ENCODE assay signal across 8 mouse cellular contexts in the genomic region with DNA sequence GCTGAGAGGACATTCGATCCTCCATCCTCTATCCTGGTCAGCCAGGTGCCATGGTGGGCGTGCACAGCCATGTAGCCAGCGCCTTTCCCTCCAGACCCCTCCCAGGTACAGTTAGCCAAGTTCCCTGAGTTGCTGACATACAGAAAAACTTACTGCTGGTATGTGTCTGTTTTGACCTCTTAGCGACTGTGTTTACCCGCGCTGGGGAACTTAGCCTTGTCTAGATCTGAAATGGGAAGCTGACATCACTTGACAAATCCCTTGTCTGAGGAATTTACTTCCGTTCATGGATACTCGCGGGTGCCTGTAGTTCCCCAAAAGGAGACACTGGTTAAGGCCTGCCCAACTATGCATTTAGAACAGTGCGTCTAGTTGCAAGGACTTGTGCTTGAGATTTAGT. TPM values are rescaled to one million over a fixed set of nuclear protein-coding genes. Genes with fewer than 3 reads are reported as not detected.
A peak's percentile ranks its signal among the peaks of the same experiment; 100 is the strongest.
DNase-seq lines count a peak whose midpoint lies in the region; ATAC-seq and TF ChIP-seq lines count a peak whose summit lies in the region.

No protein-coding gene starts in this region.

- 22% methylated on average over 10 of the region's 10 CpGs for WGBS in kidney, postnatal 0 days
- WGBS in heart, embryonic 16.5 days, result 9% methylated on average over 10 of the region's 10 CpGs
- WGBS in liver, postnatal 0 days (ENCODE audit: insufficient replicate concordance), result 18% methylated on average over 10 of the region's 10 CpGs
- 44% methylated on average over 10 of the region's 10 CpGs for WGBS in small intestine, adult 2 months

- no peak for TF ChIP-seq POLR2A in small intestine, adult 2 months (IDR thresholded peaks at IDR 0.05; ENCODE audit: low read depth, low read length)

- H3K9me3 ChIP-seq in kidney, postnatal 0 days (replicated peaks; ENCODE audit: low read length), result no peaks in the 10 kb centered on the region
- no peaks in the 10 kb centered on the region for H3K9me3 ChIP-seq in heart, embryonic 16.5 days (replicated peaks; ENCODE audit: control insufficient read depth, low read length)
- no peaks in the 10 kb centered on the region for H3K9me3 ChIP-seq in liver, postnatal 0 days (ENCODE audit: low read length)

- peaks cover 30% of the 10 kb centered on the region; the same call in 1 of the 2 replicates for H3K4me1 ChIP-seq in kidney, postnatal 0 days (replicated peaks; ENCODE audit: insufficient read depth, low read length)
- H3K4me1 ChIP-seq in heart, embryonic 16.5 days (ENCODE audit: control insufficient read depth, insufficient read depth, low read length), result peaks cover 28% of the 10 kb centered on the region
- H3K4me1 ChIP-seq in liver, postnatal 0 days (ENCODE audit: insufficient read depth), result peaks cover 29% of the 10 kb centered on the region
- H3K4me1 ChIP-seq in small intestine, adult 2 months (ENCODE audit: control insufficient read depth, insufficient read depth, insufficient read length, low read length), result peaks cover 21% of the 10 kb centered on the region

- no peaks in the 10 kb centered on the region; the same call in 1 of the 2 replicates for H3K36me3 ChIP-seq in kidney, postnatal 0 days (ENCODE audit: insufficient read depth, low read length)
- H3K36me3 ChIP-seq in heart, embryonic 16.5 days (ENCODE audit: control insufficient read depth, insufficient read depth), result peaks cover 10% of the 10 kb centered on the region
- 0 out of 2 replicates have a peak, but pooled peaks cover 2% of the 10 kb centered on the region for H3K36me3 ChIP-seq in liver, postnatal 0 days (replicated peaks; ENCODE audit: insufficient read depth, low read length)
- H3K36me3 ChIP-seq in small intestine, adult 2 months (ENCODE audit: control insufficient read depth, insufficient read depth, low read length), result no peaks in the 10 kb centered on the region

- H3K27me3 ChIP-seq in kidney, postnatal 0 days (ENCODE audit: insufficient read depth, low read length), result no peaks in the 10 kb centered on the region
- no peaks in the 10 kb centered on the region for H3K27me3 ChIP-seq in heart, embryonic 16.5 days (ENCODE audit: control insufficient read depth, insufficient read depth, low read length)
- H3K27me3 ChIP-seq in liver, postnatal 0 days (ENCODE audit: insufficient read depth, low read length), result peaks cover 31% of the 10 kb centered on the region
- peaks cover 18% of the 10 kb centered on the region for H3K27me3 ChIP-seq in small intestine, adult 2 months (ENCODE audit: control insufficient read depth, insufficient read depth, low read length)

- H3K9ac ChIP-seq in kidney, postnatal 0 days (ENCODE audit: low read depth, low read length), result peak overlapping the region; percentile 73
- H3K9ac ChIP-seq in heart, embryonic 16.5 days (ENCODE audit: low read length), result peak overlapping the region; percentile 95
- peak overlapping the region; percentile 71 for H3K9ac ChIP-seq in liver, postnatal 0 days (replicated peaks)

- DNase-seq in kidney, postnatal 0 days (ENCODE audit: low spot score), result peak; percentile 63
- DNase-seq in kidney, adult 11 months, result no peak
- DNase-seq in liver, postnatal 0 days, result no peak
- DNase-seq in layer of hippocampus, postnatal 10 days (ENCODE audit: low spot score in 2 of 2), result no peak
- no peak for DNase-seq in embryo, embryonic 10.5 days (ENCODE audit: low spot score)
- DNase-seq in adrenal gland, postnatal 14 days, result no peak

- peak overlapping the region; percentile 80 for H3K27ac ChIP-seq in kidney, postnatal 0 days
- H3K27ac ChIP-seq in heart, embryonic 16.5 days (ENCODE audit: low read length), result peak overlapping the region; percentile 84
- H3K27ac ChIP-seq in liver, postnatal 0 days (ENCODE audit: low read depth), result peak overlapping the region; percentile 76
- peak overlapping the region; percentile 83 for H3K27ac ChIP-seq in small intestine, adult 2 months (ENCODE audit: insufficient read depth, low read depth, low read length)

- peak overlapping the region; percentile 84 for H3K4me2 ChIP-seq in kidney, postnatal 0 days (ENCODE audit: low read length)
- H3K4me2 ChIP-seq in heart, embryonic 16.5 days (ENCODE audit: low read depth, low read length), result peak overlapping the region; percentile 72
- H3K4me2 ChIP-seq in liver, postnatal 0 days (ENCODE audit: low read depth, low read length), result peak overlapping the region; percentile 80

- H3K4me3 ChIP-seq in kidney, postnatal 0 days (replicated peaks; ENCODE audit: low read depth, low read length), result peak overlapping the region; percentile 58
- H3K4me3 ChIP-seq in heart, embryonic 16.5 days (ENCODE audit: low read length), result peak overlapping the region; percentile 84
- H3K4me3 ChIP-seq in liver, postnatal 0 days (ENCODE audit: low read depth, low read length), result peak overlapping the region; percentile 60
- H3K4me3 ChIP-seq in small intestine, adult 2 months (ENCODE audit: low read depth, low read length), result peak overlapping the region; percentile 80

- ATAC-seq in kidney, postnatal 0 days (replicated peaks; ENCODE audit: low FRiP score, low read depth), result peak; percentile 41
- peak; percentile 24 for ATAC-seq in heart, embryonic 16.5 days (replicated peaks; ENCODE audit: extremely low read depth, insufficient read depth, low FRiP score)
- peak; percentile 26; the same call in 1 of the 2 replicates for ATAC-seq in liver, postnatal 0 days

- TF ChIP-seq CTCF in kidney, postnatal 0 days (IDR thresholded peaks at IDR 0.05; ENCODE audit: low read depth), result no peak
- no peak for TF ChIP-seq CTCF in liver, postnatal 0 days (IDR thresholded peaks at IDR 0.05; ENCODE audit: low read depth)
- no peak for TF ChIP-seq CTCF in small intestine, adult 2 months (IDR thresholded peaks at IDR 0.05; ENCODE audit: extremely low read depth, insufficient read length, insufficient replicate concordance, low read depth, low read length)

- no peak; the same call in 1 of the 2 replicates for TF ChIP-seq EP300 in liver, postnatal 0 days (IDR thresholded peaks at IDR 0.05; ENCODE audit: low read depth)

RNA-seq across cellular contexts. Expression of a gene that starts 16.5 kb away (rescaled TPM):
- 40.8 and 41.7 TPM in 2 replicates for polyA plus RNA-seq in kidney, postnatal 0 days (2015; fragmentation: Nextera tagmentation; extraction: Ambion mirVana)
- 79.8 and 89.2 TPM in 2 replicates for polyA plus RNA-seq in heart, embryonic 16.5 days (2015; fragmentation: Nextera tagmentation; extraction: Ambion mirVana)
- polyA plus RNA-seq in liver, postnatal 0 days (2015; fragmentation: Nextera tagmentation; extraction: Ambion mirVana), result 5.7 and 7.4 TPM in 2 replicates
- 28.3 and 28.5 TPM in 2 replicates for polyA plus RNA-seq in small intestine, adult 2 months (2012; rRNA removed)
- 1 to 10 TPM; 6.4 to 7.2 TPM for total RNA-seq in layer of hippocampus, postnatal 10 days (2021)
- 19.9 and 23.6 TPM in 2 replicates for total RNA-seq in adrenal gland, postnatal 14 days (2021)

RNA-seq across cellular contexts. Expression of a gene that starts 20.4 kb away (rescaled TPM):
- polyA plus RNA-seq in kidney, postnatal 0 days (2015; fragmentation: Nextera tagmentation; extraction: Ambion mirVana), result 3.1 and 3.3 TPM in 2 replicates
- polyA plus RNA-seq in heart, embryonic 16.5 days (2015; fragmentation: Nextera tagmentation; extraction: Ambion mirVana), result 5.3 and 6.5 TPM in 2 replicates
- 1.1 and 1.2 TPM in 2 replicates for polyA plus RNA-seq in liver, postnatal 0 days (2015; fragmentation: Nextera tagmentation; extraction: Ambion mirVana)
- 11.9 and 13.3 TPM in 2 replicates for polyA plus RNA-seq in small intestine, adult 2 months (2012; rRNA removed)
- 1 to 10 TPM; 5.3 to 5.5 TPM for total RNA-seq in layer of hippocampus, postnatal 10 days (2021)
- 8.6 and 10.2 TPM in 2 replicates for total RNA-seq in adrenal gland, postnatal 14 days (2021)

RNA-seq across cellular contexts. Expression of a gene that starts 23.7 kb away (rescaled TPM):
- polyA plus RNA-seq in kidney, postnatal 0 days (2015; fragmentation: Nextera tagmentation; extraction: Ambion mirVana), result 121 and 125 TPM in 2 replicates
- polyA plus RNA-seq in heart, embryonic 16.5 days (2015; fragmentation: Nextera tagmentation; extraction: Ambion mirVana), result 143 and 153 TPM in 2 replicates
- 63.3 and 65.0 TPM in 2 replicates for polyA plus RNA-seq in liver, postnatal 0 days (2015; fragmentation: Nextera tagmentation; extraction: Ambion mirVana)
- 139 and 334 TPM in 2 replicates for polyA plus RNA-seq in small intestine, adult 2 months (2012; rRNA removed)
- 100 to 1,000 TPM; 199 to 238 TPM for total RNA-seq in layer of hippocampus, postnatal 10 days (2021)
- total RNA-seq in adrenal gland, postnatal 14 days (2021), result 121 and 127 TPM in 2 replicates

RNA-seq across cellular contexts. Expression of a gene that starts 28.1 kb away (rescaled TPM):
- polyA plus RNA-seq in kidney, postnatal 0 days (2015; fragmentation: Nextera tagmentation; extraction: Ambion mirVana), result 81.1 and 89.8 TPM in 2 replicates
- 102 and 106 TPM in 2 replicates for polyA plus RNA-seq in heart, embryonic 16.5 days (2015; fragmentation: Nextera tagmentation; extraction: Ambion mirVana)
- 43.9 and 44.0 TPM in 2 replicates for polyA plus RNA-seq in liver, postnatal 0 days (2015; fragmentation: Nextera tagmentation; extraction: Ambion mirVana)
- 36.4 and 40.1 TPM in 2 replicates for polyA plus RNA-seq in small intestine, adult 2 months (2012; rRNA removed)
- total RNA-seq in layer of hippocampus, postnatal 10 days (2021), result 10 to 100 TPM; 55.6 to 64.8 TPM
- 90.7 and 95.0 TPM in 2 replicates for total RNA-seq in adrenal gland, postnatal 14 days (2021)

RNA-seq across cellular contexts. Expression of a gene that starts 32.8 kb away (rescaled TPM):
- polyA plus RNA-seq in kidney, postnatal 0 days (2015; fragmentation: Nextera tagmentation; extraction: Ambion mirVana), result 0.54 and 0.75 TPM in 2 replicates
- polyA plus RNA-seq in heart, embryonic 16.5 days (2015; fragmentation: Nextera tagmentation; extraction: Ambion mirVana), result 3.2 and 5.9 TPM in 2 replicates
- polyA plus RNA-seq in liver, postnatal 0 days (2015; fragmentation: Nextera tagmentation; extraction: Ambion mirVana), result 6.1 and 6.9 TPM in 2 replicates
- 5.8 and 7.1 TPM in 2 replicates for polyA plus RNA-seq in small intestine, adult 2 months (2012; rRNA removed)
- total RNA-seq in layer of hippocampus, postnatal 10 days (2021), result 1 to 10 TPM; 1.3 TPM
- 0.74 and 4.0 TPM in 2 replicates for total RNA-seq in adrenal gland, postnatal 14 days (2021)
